Mouse (Mus musculus) testis, adult 2 months (tissue): ENCODE measurements around the gene Cblb. TPM values are rescaled to one million over a fixed set of nuclear protein-coding genes. Genes with fewer than 3 reads are reported as not detected.

ENCODE experiments used
- H3K27ac ChIP-seq: fragments of 200-500 bp; 2 replicates; pipeline ENCODE4 v1.5.1; 2012; ENCODE audit warnings: low read depth, low read length; ENCODE audit not compliant: control insufficient read depth, insufficient read depth
- H3K27me3 ChIP-seq: fragments of 200-500 bp; 2 replicates; pipeline ENCODE4 v1.6.1; 2012; ENCODE audit warnings: mild to moderate bottlenecking, low read length, moderate library complexity; ENCODE audit not compliant: control insufficient read depth, insufficient read depth
- H3K36me3 ChIP-seq: fragments of 200-500 bp; 2 replicates; pipeline ENCODE4 v1.6.1; 2012; ENCODE audit warnings: mild to moderate bottlenecking, low read length; ENCODE audit not compliant: control insufficient read depth, insufficient read depth
- H3K4me1 ChIP-seq: fragments of 200-500 bp; 2 replicates; pipeline ENCODE4 v1.6.1; 2012; ENCODE audit warnings: low read length; ENCODE audit not compliant: control insufficient read depth, insufficient read depth
- H3K4me3 ChIP-seq: fragments of 200-500 bp; 2 replicates; pipeline ENCODE4 v1.5.1; 2012; ENCODE audit warnings: low read depth, mild to moderate bottlenecking, low read length, moderate library complexity, mixed read lengths; ENCODE audit not compliant: control insufficient read depth
- CTCF ChIP-seq: fragments of 200-500 bp; IDR thresholded peaks from 2 replicates; pipeline ENCODE4 v1.5.1; 2012; ENCODE audit warnings: low read depth, mild to moderate bottlenecking, inconsistent platforms, low read length, moderate library complexity; ENCODE audit not compliant: control insufficient read depth, insufficient read depth, insufficient replicate concordance
- POLR2A ChIP-seq: fragments of 200-500 bp; IDR thresholded peaks from 2 replicates; pipeline ENCODE4 v1.6.1; 2012; ENCODE audit warnings: low read depth, mild to moderate bottlenecking, inconsistent platforms, low read length, moderate library complexity; ENCODE audit not compliant: control insufficient read depth
- polyA plus RNA-seq: library from polyadenylated mRNA; depleted of rRNA; stranded (reverse); fragments of >200 nt; gene quantifications from 2 replicates; pipeline ENCODE4 v1.2.3, GENCODE M21; 2012

Cblb gene
- polyA plus RNA-seq, 1 experiment = 17.3 TPM

DNA sequence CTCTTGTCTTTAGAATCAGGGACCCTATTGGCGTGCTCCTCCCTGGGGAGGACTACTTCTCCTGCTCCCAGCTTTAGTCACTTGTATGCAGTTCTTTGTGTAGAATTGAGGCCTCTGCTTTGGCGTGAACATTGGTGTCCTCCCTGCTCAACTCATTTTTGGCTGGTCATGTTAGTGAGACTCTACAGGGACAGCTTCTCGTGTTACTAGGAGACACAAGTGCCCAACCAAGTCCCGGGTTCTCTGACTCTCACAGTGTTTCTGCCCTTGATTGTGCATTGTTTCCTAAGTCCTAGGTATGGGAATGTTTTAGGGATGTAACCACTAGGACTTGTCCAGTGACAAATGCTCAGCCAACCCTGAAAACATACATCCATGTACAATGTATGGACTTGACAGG, 9.9 kb downstream of the Cblb start:
- no peak overlapping the region for H3K4me3 ChIP-seq
- H3K27ac ChIP-seq = no peak overlapping the region
- no peaks in the 10 kb centered on the region for H3K36me3 ChIP-seq
- H3K27me3 ChIP-seq = no peaks in the 10 kb centered on the region
- TF ChIP-seq POLR2A = no peak
- no peak for TF ChIP-seq CTCF
- H3K4me1 ChIP-seq = no peaks in the 10 kb centered on the region

- Histone ChIP-seq H3K4me3 (no peak overlapping the region), H3K27me3 (no peaks in the 10 kb centered on the region), H3K36me3 (no peaks in the 10 kb centered on the region), H3K4me1 (no peaks in the 10 kb centered on the region), H3K27ac (no peak overlapping the region)
- TF ChIP-seq CTCF (no peak), POLR2A (no peak)
These were observed 11.8 kb downstream of the Cblb start for GRCm38 (mm10) chr16:52042667-52043379.

- no peaks in the 10 kb centered on the region for H3K27me3 ChIP-seq
- H3K36me3 ChIP-seq = no peaks in the 10 kb centered on the region
- H3K27ac ChIP-seq = no peak overlapping the region
- H3K4me1 ChIP-seq = no peaks in the 10 kb centered on the region
- H3K4me3 ChIP-seq = no peak overlapping the region
- TF ChIP-seq POLR2A = no peak
- TF ChIP-seq CTCF = no peak
These were observed 12.5 kb downstream of the Cblb start for GRCm38 (mm10) chr16:52043380-52044117.

GRCm38 (mm10) chr16:52044518-52044917, 13.5 kb downstream of the Cblb start:
- no peak overlapping the region for H3K27ac ChIP-seq
- H3K4me3 ChIP-seq = no peak overlapping the region
- no peaks in the 10 kb centered on the region for H3K36me3 ChIP-seq
- H3K27me3 ChIP-seq = no peaks in the 10 kb centered on the region
- H3K4me1 ChIP-seq = peaks cover 3% of the 10 kb centered on the region; the same call in 1 of the 2 replicates
- TF ChIP-seq CTCF (no peak), POLR2A (no peak)

GRCm38 (mm10) chr16:52044985-52045384, 14.0 kb downstream of the Cblb start:
- Histone ChIP-seq H3K4me1 (peaks cover 3% of the 10 kb centered on the region; the same call in 1 of the 2 replicates), H3K27ac (no peak overlapping the region), H3K36me3 (no peaks in the 10 kb centered on the region), H3K4me3 (no peak overlapping the region), H3K27me3 (no peaks in the 10 kb centered on the region)
- TF ChIP-seq CTCF (no peak), POLR2A (no peak)

- no peak overlapping the region for H3K27ac ChIP-seq
- no peaks in the 10 kb centered on the region for H3K27me3 ChIP-seq
- H3K4me1 ChIP-seq = peaks cover 3% of the 10 kb centered on the region
- H3K36me3 ChIP-seq = no peaks in the 10 kb centered on the region
- TF ChIP-seq CTCF = no peak
- TF ChIP-seq POLR2A = no peak
- no peak overlapping the region for H3K4me3 ChIP-seq
These were observed 15.4 kb downstream of the Cblb start for GRCm38 (mm10) chr16:52046464-52046863.

GRCm38 (mm10) chr16:52051106-52051505, 20.1 kb downstream of the Cblb start:
- H3K36me3 ChIP-seq = no peaks in the 10 kb centered on the region
- no peak overlapping the region for H3K27ac ChIP-seq
- H3K4me3 ChIP-seq = no peak overlapping the region
- H3K4me1 ChIP-seq = peaks cover 3% of the 10 kb centered on the region
- H3K27me3 ChIP-seq = no peaks in the 10 kb centered on the region
- TF ChIP-seq POLR2A (no peak), CTCF (no peak)

DNA sequence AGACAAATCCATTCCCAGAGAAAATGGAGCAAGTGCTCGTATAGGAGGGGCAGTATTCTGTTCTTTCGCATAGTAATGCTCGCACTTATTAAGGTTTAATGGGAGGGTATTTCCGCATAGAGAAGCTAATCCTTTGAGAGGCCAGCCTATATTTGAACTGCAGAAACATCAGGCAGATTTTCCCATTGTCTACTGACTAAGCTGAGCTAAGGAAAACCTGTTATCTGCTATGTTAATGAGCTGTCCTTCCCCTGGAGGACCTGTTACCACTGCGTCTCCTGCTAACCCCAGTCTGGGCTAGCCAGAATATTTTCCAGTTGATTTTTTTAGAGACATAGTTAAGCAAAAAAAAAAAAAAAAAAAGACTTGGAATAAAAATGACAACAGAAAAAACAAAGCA, 21.7 kb downstream of the Cblb start:
- Histone ChIP-seq H3K4me1 (peaks cover 3% of the 10 kb centered on the region), H3K27ac (no peak overlapping the region), H3K4me3 (no peak overlapping the region), H3K27me3 (no peaks in the 10 kb centered on the region), H3K36me3 (no peaks in the 10 kb centered on the region)
- TF ChIP-seq POLR2A (no peak), CTCF (no peak)
